Mouse (Mus musculus) liver, embryonic 14.5 days (tissue): ENCODE measurements at regions not wholly inside any gene's neighbourhood (a gene's known extent, or its start where the extent isn't known, plus 50 kb on each side); places are given as distances from the start of the nearest gene placed in this dataset.

Experiments
- CTCF ChIP-seq: IDR thresholded peaks from 2 replicates; pipeline ENCODE4 v1.5.1; 2016; ENCODE audit warnings: antibody characterized with exemption, low read depth, control low read depth
- EP300 ChIP-seq: IDR thresholded peaks from 2 replicates; pipeline ENCODE4 v1.6.1; 2016; ENCODE audit warnings: antibody characterized with exemption, low read depth

- no peak for TF ChIP-seq CTCF
- TF ChIP-seq EP300: no peak
These were observed 71.1 kb upstream of the Lgalsl start for GRCm38 (mm10) chr11:20902001-20902400.
